Mouse (Mus musculus): ENCODE measurements around the gene Rabggta.

DNA sequence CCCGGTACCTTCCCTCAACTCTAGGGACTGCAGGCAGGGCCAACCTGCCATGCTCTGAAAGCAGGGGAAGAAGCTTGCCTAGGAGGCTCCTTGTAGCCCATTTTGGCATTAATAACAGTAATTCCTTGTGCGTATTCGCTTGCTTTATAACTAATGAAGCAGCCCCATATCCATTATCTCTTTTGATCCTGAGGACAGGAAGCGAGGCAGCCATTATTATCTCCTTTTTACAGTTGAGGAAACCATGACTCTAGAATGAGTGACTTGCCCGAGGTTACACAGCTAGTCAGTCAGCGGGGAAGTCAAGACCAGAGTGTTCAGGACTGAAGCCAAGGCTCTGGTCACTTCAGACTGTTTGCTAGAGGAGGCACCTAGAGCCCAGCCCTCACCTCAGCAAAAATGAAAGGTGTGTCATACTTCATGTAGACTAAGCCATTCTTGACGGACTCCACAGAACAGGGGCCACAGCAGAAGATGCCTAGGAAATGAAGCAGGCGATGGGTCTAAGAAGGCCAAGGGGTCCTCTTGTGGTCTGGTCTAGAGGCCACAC is 15.9 kb downstream of the Rabggta start:
- TF ChIP-seq CTCF (IDR thresholded peaks at IDR 0.05; ENCODE audit: borderline replicate concordance, extremely low read depth, insufficient read depth, insufficient read length): no peak
- TF ChIP-seq POLR2A (IDR thresholded peaks at IDR 0.05; ENCODE audit: borderline replicate concordance, extremely low read depth, insufficient read depth, insufficient read length, poor library complexity, severe bottlenecking): no peak
